Mouse (Mus musculus): ENCODE results near the gene Scn10a.
A peak's percentile ranks its signal among the peaks of the same experiment; 100 is the strongest.

Gene Scn10a

GRCm38 (mm10) chr9:119571411-119571888, 147.7 kb downstream of the Scn10a start:
- no peak for DNase-seq

DNA sequence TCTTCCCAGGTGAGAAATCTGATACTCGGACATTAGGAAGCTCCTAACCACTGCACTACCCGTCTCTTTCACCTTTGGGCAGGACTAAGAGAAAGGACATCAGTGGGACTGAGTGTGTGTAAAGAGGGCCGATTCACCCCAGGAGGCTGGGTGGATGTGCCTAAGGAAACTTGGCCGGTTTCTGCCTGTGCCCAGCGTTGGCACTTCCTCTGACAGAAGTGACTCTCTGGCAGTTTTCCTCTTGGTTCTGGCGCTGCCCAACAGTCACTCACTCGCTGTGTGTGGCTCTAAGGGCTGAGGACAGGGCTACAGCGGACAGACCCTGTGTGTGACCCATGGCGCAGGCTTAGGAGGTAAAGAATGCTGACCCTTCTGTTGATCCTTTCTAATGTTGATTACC, 148.5 kb downstream of the Scn10a start:
- no peak for DNase-seq

DNA sequence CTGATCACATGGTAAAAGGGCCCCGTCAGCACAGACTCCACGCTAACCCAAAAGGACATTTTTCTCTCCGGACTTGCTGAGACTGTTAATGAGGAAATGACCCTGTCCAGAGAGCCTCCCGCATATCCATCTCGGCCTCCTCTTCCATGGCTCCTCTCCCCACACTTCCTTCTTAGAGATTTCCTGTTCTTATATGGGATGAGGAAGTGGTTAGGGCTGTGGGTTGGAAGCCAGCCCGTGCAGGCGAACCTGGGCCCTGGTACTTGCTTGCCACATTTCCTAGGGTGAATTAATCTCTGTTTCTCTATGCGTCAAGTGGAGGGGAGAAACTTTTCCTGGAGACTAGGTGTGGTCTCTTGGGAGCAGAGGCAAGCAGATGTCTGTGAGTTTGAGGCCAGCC, 150.4 kb downstream of the Scn10a start:
- no peak for DNase-seq

GRCm38 (mm10) chr9:119567800-119568199, 151.3 kb downstream of the Scn10a start:
- no peak for DNase-seq

GRCm38 (mm10) chr9:119566214-119566613, 152.9 kb downstream of the Scn10a start:
- peak; percentile 20 to 47 for DNase-seq

GRCm38 (mm10) chr9:119564803-119565202, 154.3 kb downstream of the Scn10a start:
- DNase-seq: no peak

DNA sequence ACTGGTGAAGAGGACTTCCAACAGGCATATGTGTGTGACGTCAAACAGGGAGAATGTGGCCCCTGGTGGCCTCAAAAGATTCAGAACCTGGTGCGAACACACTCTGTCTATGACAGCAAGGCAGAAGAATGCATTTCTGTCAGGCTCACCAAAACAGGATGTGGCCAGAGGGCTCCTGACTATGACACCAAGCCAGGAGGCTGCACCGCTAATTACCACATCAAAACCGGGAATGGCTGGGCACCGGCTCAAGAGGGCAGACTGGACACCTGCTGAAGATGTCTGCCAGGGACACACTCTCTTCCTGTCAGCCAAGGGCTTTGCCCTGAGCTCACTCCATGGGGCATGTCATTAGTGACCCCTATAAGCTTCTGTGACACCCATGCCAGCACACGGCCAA, 155.5 kb downstream of the Scn10a start:
- no peak for DNase-seq

DNA sequence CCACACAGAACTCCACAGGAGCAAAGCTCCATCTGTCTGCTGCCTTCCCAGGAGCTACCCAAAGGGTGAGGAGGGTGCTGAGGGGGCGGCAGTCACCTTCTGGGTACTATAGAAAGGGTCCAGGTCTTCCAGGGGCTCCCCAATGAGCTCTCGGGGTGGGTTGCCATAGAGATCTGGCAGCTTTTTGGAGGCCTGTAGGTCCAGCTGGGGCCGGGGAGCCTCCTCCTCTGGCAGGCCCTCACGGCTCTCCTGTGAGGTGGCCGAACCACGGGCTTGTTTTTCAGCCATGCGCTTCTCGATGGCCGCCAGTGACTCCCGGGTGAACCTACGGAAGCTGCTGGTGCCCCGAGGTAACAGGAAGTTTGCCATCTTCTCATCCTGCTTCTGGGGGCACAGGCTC, 156.9 kb downstream of the Scn10a start:
- DNase-seq: no peak

DNA sequence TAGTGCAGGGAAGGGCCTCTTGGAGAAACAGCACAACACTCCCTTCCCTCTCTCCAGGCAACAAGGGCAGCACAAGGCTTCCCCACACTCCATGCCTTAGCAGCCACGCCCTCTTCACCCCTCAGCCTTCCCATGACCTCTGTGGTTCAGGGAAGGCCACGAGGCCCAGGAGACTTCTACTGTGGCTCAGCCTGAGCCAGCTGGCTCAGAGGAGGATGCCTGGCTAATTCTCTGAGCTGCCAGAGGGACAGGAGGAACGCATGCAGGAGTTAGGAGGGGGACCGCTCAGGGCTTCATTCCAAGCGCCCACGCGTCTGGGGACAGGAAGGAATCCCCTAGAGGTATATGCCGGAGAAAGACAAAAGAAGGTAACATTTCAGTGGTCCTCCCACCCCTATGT, 157.4 kb downstream of the Scn10a start:
- peak in 1 of 2 experiments; percentile 33 for DNase-seq

GRCm38 (mm10) chr9:119559537-119560276, 159.4 kb downstream of the Scn10a start:
- no peak for DNase-seq
